Mouse (Mus musculus) lung, embryonic 16.5 days (tissue): ENCODE results near the gene Rhox4g. TPM values are rescaled to one million over a fixed set of nuclear protein-coding genes. Genes with fewer than 3 reads are reported as not detected.

Source experiments
- polyA plus RNA-seq: library from polyadenylated mRNA; unstranded; fragments of >200 nt; fragmentation: Nextera tagmentation; extraction: Ambion mirVana; gene quantifications from 2 replicates; pipeline ENCODE4 v1.2.1, GENCODE M21; 2015

Rhox4g gene
- polyA plus RNA-seq, 1 experiment from 2014 or later: not detected

Other genes with a start within 250 kb of the Rhox4g start
- gene Rhox2b, start 239.3 kb downstream of the Rhox4g start, polyA plus RNA-seq: not detected in 2 replicates
- 0.30 TPM in 1 of 2 replicates, not detected in the other for gene Rhox4b, start 218.8 kb downstream of the Rhox4g start, polyA plus RNA-seq
- not detected in 2 replicates for gene Rhox2c, start 197.6 kb downstream of the Rhox4g start, polyA plus RNA-seq
- gene Rhox3c, start 192.7 kb downstream of the Rhox4g start, polyA plus RNA-seq: not detected in 2 replicates
- gene Rhox4c, start 171.0 kb downstream of the Rhox4g start, polyA plus RNA-seq: not detected in 2 replicates
- not detected in 2 replicates for gene Rhox2d, start 157.9 kb downstream of the Rhox4g start, polyA plus RNA-seq
- gene Rhox4d, start 137.0 kb downstream of the Rhox4g start, polyA plus RNA-seq: not detected in 2 replicates
- not detected in 2 replicates for gene Rhox2e, start 120.9 kb downstream of the Rhox4g start, polyA plus RNA-seq
- gene Rhox3e, start 109.3 kb downstream of the Rhox4g start, polyA plus RNA-seq: not detected in 2 replicates
- gene Rhox4e, start 93.9 kb downstream of the Rhox4g start, polyA plus RNA-seq: not detected in 2 replicates
- not detected in 2 replicates for gene Rhox2f, start 79.9 kb downstream of the Rhox4g start, polyA plus RNA-seq
- not detected in 2 replicates for gene Rhox3f, start 70.3 kb downstream of the Rhox4g start, polyA plus RNA-seq
- not detected in 2 replicates for gene Rhox4f, start 43.6 kb downstream of the Rhox4g start, polyA plus RNA-seq
- not detected in 2 replicates for gene Rhox3g, start 22.7 kb downstream of the Rhox4g start, polyA plus RNA-seq
- gene Rhox2g, start 7.9 kb downstream of the Rhox4g start, polyA plus RNA-seq: not detected in 2 replicates
- not detected in 2 replicates for gene Rhox3h, start 17.4 kb upstream of the Rhox4g start, polyA plus RNA-seq
- gene Rhox2h, start 21.9 kb upstream of the Rhox4g start, polyA plus RNA-seq: not detected in 2 replicates
- 3.1 and 3.2 TPM in 2 replicates for gene Rhox5, start 153.5 kb upstream of the Rhox4g start, polyA plus RNA-seq
- not detected in 2 replicates for gene Rhox6, start 175.6 kb upstream of the Rhox4g start, polyA plus RNA-seq
- not detected in 2 replicates for gene Rhox7a, start 180.4 kb upstream of the Rhox4g start, polyA plus RNA-seq
- gene Rhox8, start 227.6 kb upstream of the Rhox4g start, polyA plus RNA-seq: not detected in 2 replicates
- not detected in 2 replicates for gene Rhox7b, start 245.9 kb upstream of the Rhox4g start, polyA plus RNA-seq